Mouse (Mus musculus): ENCODE results near the gene Mest.

GRCm38 (mm10) chr6:30714891-30715471, 8.4 kb upstream of the Mest start:
- TF ChIP-seq CTCF (IDR thresholded peaks at IDR 0.05 in 2 of 3, conservative IDR thresholded peaks at IDR 0.05 in 1 of 3; ENCODE audit: control insufficient read depth in 1 of 3, insufficient read depth in 1 of 3, low read depth in 2 of 3, low read length in 3 of 3, poor library complexity in 1 of 3, severe bottlenecking in 1 of 3) (no peak), TCF12 (IDR thresholded peaks at IDR 0.05; ENCODE audit: low read depth, low read length) (no peak), POLR2AphosphoS5 (IDR thresholded peaks at IDR 0.05; ENCODE audit: borderline replicate concordance, low read depth, low read length) (no peak), ZNF384 (IDR thresholded peaks at IDR 0.05; ENCODE audit: low read depth, low read length) (no peak), UBTF (IDR thresholded peaks at IDR 0.05; ENCODE audit: borderline replicate concordance, insufficient read depth, low read depth, low read length) (no peak), JUND (IDR thresholded peaks at IDR 0.05; ENCODE audit: low read depth, low read length) (no peak), POLR2A (IDR thresholded peaks at IDR 0.05; ENCODE audit: control insufficient read depth in 1 of 2, insufficient read depth in 1 of 2, low read depth in 1 of 2, low read length in 2 of 2, poor library complexity in 1 of 2) (no peak)
